In genomic region chr5:77888534-77888933, GRCm38 (mm10) we compare ENCODE assay signal across 12 mouse cellular contexts.
A peak's percentile ranks its signal among the peaks of the same experiment; 100 is the strongest.
DNase-seq lines count a peak whose midpoint lies in the region; ATAC-seq and TF ChIP-seq lines count a peak whose summit lies in the region.
"Had no signal": no experiment of that assay in that cellular context is flagged by ENCODE, and none has a peak within 500 bp of the region (broad histone marks: within the 10 kb centered on the region; RNA-seq: fewer than 3 reads in every experiment).

No protein-coding gene starts in this region.

- ATAC-seq in lung, embryonic 14.5 days (ENCODE audit: insufficient read depth): peak; percentile 44; the same call in 1 of the 2 replicates
- ATAC-seq in forebrain, postnatal 0 days: peak; percentile 91
- no peak for ATAC-seq in erythroblast, adult 5-6 weeks (replicated peaks; ENCODE audit: low FRiP score, poor library complexity, severe bottlenecking)
- ATAC-seq: midbrain, embryonic 16.5 days had no signal

- H3K27ac ChIP-seq in lung, embryonic 14.5 days (ENCODE audit: low read depth): no peak overlapping the region
- H3K27ac ChIP-seq in forebrain, postnatal 0 days (ENCODE audit: low read depth, low read length): no peak overlapping the region
- H3K27ac ChIP-seq: liver, embryonic 15.5 days had no signal

- WGBS in lung, embryonic 14.5 days: 41% methylated on average over 9 of the region's 9 CpGs
- WGBS in forebrain, postnatal 0 days: 34% methylated on average over 9 of the region's 9 CpGs

- H3K4me3 ChIP-seq in lung, embryonic 14.5 days (ENCODE audit: low read depth, low read length): no peak overlapping the region
- H3K4me3 ChIP-seq in forebrain, postnatal 0 days (ENCODE audit: low read depth, low read length): no peak overlapping the region
- H3K4me3 ChIP-seq: liver, embryonic 15.5 days had no signal

- H3K9me3 ChIP-seq in lung, embryonic 14.5 days (ENCODE audit: low read depth, low read length): no peaks in the 10 kb centered on the region
- H3K9me3 ChIP-seq in forebrain, postnatal 0 days (ENCODE audit: low read length): no peaks in the 10 kb centered on the region
- H3K9me3 ChIP-seq: liver, embryonic 15.5 days had no signal

- H3K4me1 ChIP-seq in lung, embryonic 14.5 days (ENCODE audit: insufficient read depth): no peaks in the 10 kb centered on the region
- no peaks in the 10 kb centered on the region for H3K4me1 ChIP-seq in forebrain, postnatal 0 days (ENCODE audit: insufficient read depth)
- H3K4me1 ChIP-seq: liver, embryonic 15.5 days had no signal

- intact Hi-C loops in left cerebral cortex, postnatal 4 days (cut with DNase I): no loop called here

- peak; percentile 75 for DNase-seq in lung, embryonic 14.5 days
- DNase-seq in lung, adult 18-20 months: no peak
- peak; percentile 90 for DNase-seq in forebrain, postnatal 0 days
- DNase-seq in layer of hippocampus, adult 18-20 months (ENCODE audit: low spot score in 2 of 2): peak; percentile 59 to 85
- peak; percentile 20 for DNase-seq in left cerebral cortex, postnatal 4 days
- no peak for DNase-seq in spleen, adult 18-20 months
- DNase-seq in urinary bladder, postnatal 4 days (ENCODE audit: low spot score in 2 of 2): no peak
- DNase-seq: kidney, postnatal 36 days had no signal

- no peak overlapping the region for H3K4me2 ChIP-seq in lung, embryonic 14.5 days
- H3K4me2 ChIP-seq in forebrain, postnatal 0 days (ENCODE audit: low read depth): no peak overlapping the region
- H3K4me2 ChIP-seq: heart, embryonic 11.5 days; liver, embryonic 15.5 days had no signal

- no peak for TF ChIP-seq CTCF in lung, embryonic 14.5 days (IDR thresholded peaks at IDR 0.05; ENCODE audit: low read depth)
- TF ChIP-seq CTCF in forebrain, postnatal 0 days (IDR thresholded peaks at IDR 0.05; ENCODE audit: low read depth): no peak

- no peak overlapping the region for H3K9ac ChIP-seq in lung, embryonic 14.5 days
- H3K9ac ChIP-seq in forebrain, postnatal 0 days: no peak overlapping the region
- H3K9ac ChIP-seq: liver, embryonic 15.5 days had no signal

- no peaks in the 10 kb centered on the region for H3K36me3 ChIP-seq in lung, embryonic 14.5 days (ENCODE audit: insufficient read depth)
- no peaks in the 10 kb centered on the region for H3K36me3 ChIP-seq in forebrain, postnatal 0 days (ENCODE audit: insufficient read depth)
- H3K36me3 ChIP-seq: liver, embryonic 15.5 days had no signal

- H3K27me3 ChIP-seq in lung, embryonic 14.5 days (ENCODE audit: insufficient read depth, low read length): no peaks in the 10 kb centered on the region
- H3K27me3 ChIP-seq in forebrain, postnatal 0 days (ENCODE audit: insufficient read depth, low read length): no peaks in the 10 kb centered on the region
- H3K27me3 ChIP-seq: liver, embryonic 15.5 days had no signal

Comparison
In these comparisons a context has a peak if more than half of its experiments do, and no peak if none do; other contexts are left out.
1. DNase-seq: peak in lung, embryonic 14.5 days (single experiment), forebrain, postnatal 0 days (single experiment), layer of hippocampus, adult 18-20 months (2 of 2) and left cerebral cortex, postnatal 4 days (single experiment); none in lung, adult 18-20 months (0 of 2), spleen, adult 18-20 months (0 of 2) and urinary bladder, postnatal 4 days (0 of 2).